Mouse (Mus musculus) heart, embryonic 14.5 days (tissue): Measurements from ENCODE around the gene Olfr228. TPM values are rescaled to one million over a fixed set of nuclear protein-coding genes. Genes with fewer than 3 reads are reported as not detected.
"Not testable (repeated sequence)": the region's sequence is repeated elsewhere in the genome, so short reads cannot be mapped to it uniquely, and the experiment has no call there.

Experiments
- ATAC-seq: fragments of 200-750 bp; cut with Nextera tagmentation; 2 replicates; pipeline ENCODE4 v1.8.0; 2017; ENCODE audit warnings: low read depth, moderate TSS enrichment; ENCODE audit not compliant: insufficient number of reproducible peaks, insufficient read depth, low FRiP score
- H3K27ac ChIP-seq, 2 experiments: fragments of 200-500 bp in 1 of 2; fragments of 300-500 bp in 1 of 2; sonication (generic) in 1 of 2; replicated peaks in 1 of 2; 2 replicates each; pipeline ENCODE4 v1.5.1; 2012 to 2014; ENCODE audit warnings: low read depth in 2 of 2, low read length in 2 of 2, control low read depth in 1 of 2, mild to moderate bottlenecking in 1 of 2, mixed read lengths in 1 of 2; ENCODE audit not compliant: control insufficient read depth in 1 of 2, insufficient read depth in 1 of 2
- H3K27me3 ChIP-seq: fragments of 300-500 bp; sonication (generic); 2 replicates; pipeline ENCODE4 v1.6.1; 2014; ENCODE audit warnings: mild to moderate bottlenecking, low read length, control low read depth; ENCODE audit not compliant: control insufficient read depth, insufficient read depth
- H3K36me3 ChIP-seq: fragments of 300-500 bp; sonication (generic); 2 replicates; pipeline ENCODE4 v1.6.1; 2014; ENCODE audit warnings: mild to moderate bottlenecking, control low read depth, low read length, mixed read lengths; ENCODE audit not compliant: control insufficient read depth, insufficient read depth
- H3K4me1 ChIP-seq, 2 experiments: fragments of 200-500 bp in 1 of 2; fragments of 300-500 bp in 1 of 2; sonication (generic) in 1 of 2; 2 replicates each; pipeline ENCODE4 v1.6.1; 2012 to 2014; ENCODE audit warnings: low read length in 2 of 2, control low read depth in 1 of 2, mixed read lengths in 1 of 2; ENCODE audit not compliant: control insufficient read depth in 2 of 2, insufficient read depth in 2 of 2
- H3K4me2 ChIP-seq: fragments of 300-500 bp; sonication (generic); 2 replicates; pipeline ENCODE4 v1.6.1; 2014; ENCODE audit warnings: mild to moderate bottlenecking, low read length
- H3K4me3 ChIP-seq, 2 experiments: fragments of 200-500 bp in 1 of 2; fragments of 300-500 bp in 1 of 2; sonication (generic) in 1 of 2; 2 replicates each; pipeline ENCODE4 v1.5.1; 2012 to 2014; ENCODE audit warnings: low read length in 2 of 2, mild to moderate bottlenecking in 2 of 2, control low read depth in 1 of 2, low read depth in 1 of 2, moderate library complexity in 1 of 2; ENCODE audit not compliant: control insufficient read depth in 1 of 2, insufficient read depth in 1 of 2
- H3K9ac ChIP-seq: fragments of 300-500 bp; sonication (generic); 2 replicates; pipeline ENCODE4 v1.6.1; 2014; ENCODE audit warnings: mild to moderate bottlenecking, low read length
- H3K9me3 ChIP-seq: fragments of 300-500 bp; sonication (generic); 2 replicates; pipeline ENCODE4 v1.6.1; 2016; ENCODE audit warnings: low read length, control low read depth; ENCODE audit not compliant: control insufficient read depth
- WGBS: fragments of 180-500 bp; shearing (Covaris S2); extraction: QIAGEN DNeasy Blood & Tissue Kit; methylation state at CpG from one replicate; pipeline ENCODE4 v1.1.7; 2014; 5-methylcytosine and 5-hydroxymethylcytosine counted together
- polyA plus RNA-seq: library from polyadenylated mRNA; unstranded; fragments of >200 nt; fragmentation: Nextera tagmentation; extraction: Ambion mirVana; gene quantifications from 2 replicates; pipeline ENCODE4 v1.2.1, GENCODE M21; 2014

Olfr228 gene
- polyA plus RNA-seq = not detected in 2 replicates

DNA sequence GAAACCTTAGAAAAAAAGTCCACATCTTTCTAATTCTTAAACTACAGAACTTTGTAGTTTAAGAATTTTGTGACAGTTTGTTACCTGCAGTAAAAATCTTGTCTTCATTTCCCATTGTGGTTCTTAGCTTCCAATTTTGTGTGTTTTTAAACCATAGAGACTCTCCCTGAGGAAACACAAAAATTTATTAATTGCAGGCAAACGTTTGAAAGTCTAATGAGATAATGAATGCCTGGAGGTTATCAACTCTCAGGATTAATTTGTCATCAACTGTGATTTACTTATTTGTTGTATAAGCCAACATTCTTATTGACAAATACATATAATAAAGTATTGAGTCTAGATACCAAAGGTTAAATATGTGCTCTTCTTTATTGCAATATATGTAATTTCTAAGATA lies at the start of gene Olfr228:
Gene Olfr228, minus strand, starts transcription at position 101 of the 400 bp plus-strand sequence.
- H3K4me2 ChIP-seq = no peak within 1 kb of the TSS
- no peak within 1 kb of the TSS for H3K9ac ChIP-seq
- no peak within 1 kb of the TSS for H3K4me3 ChIP-seq
- ATAC-seq = no peak
- WGBS = 29% methylated on average over 1 of the region's 1 CpGs
- no peaks in the 10 kb centered on the region for H3K36me3 ChIP-seq
- H3K27me3 ChIP-seq = no peaks in the 10 kb centered on the region
- no peaks in the 10 kb centered on the region for H3K4me1 ChIP-seq
- no peak within 1 kb of the TSS for H3K27ac ChIP-seq
- no peaks in the 10 kb centered on the region for H3K9me3 ChIP-seq

DNA sequence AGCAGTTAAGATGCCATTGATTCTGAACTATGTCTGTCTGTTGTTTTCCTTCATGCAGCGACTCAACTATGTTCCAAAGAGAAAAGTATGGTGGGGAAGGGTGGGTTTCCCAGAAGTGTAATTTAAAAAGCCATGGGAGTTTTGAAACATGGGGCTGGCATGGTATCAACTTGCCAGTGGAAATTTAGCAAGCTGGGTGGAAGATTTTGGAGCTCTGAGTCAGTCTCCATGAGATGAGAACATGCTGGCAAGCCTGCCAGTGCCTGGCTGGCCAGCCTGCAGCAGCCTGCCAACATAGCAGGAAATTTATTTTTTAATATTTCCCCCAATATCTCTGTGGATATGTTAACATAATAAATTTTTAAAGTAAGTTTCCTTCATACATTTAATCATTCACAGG lies 43.8 kb upstream of the Olfr228 start:
- Histone ChIP-seq H3K9me3 (no peaks in the 10 kb centered on the region), H3K9ac (no peak overlapping the region), H3K4me3 (no peak overlapping the region), H3K27me3 (no peaks in the 10 kb centered on the region), H3K27ac (no peak overlapping the region), H3K4me1 (no peaks in the 10 kb centered on the region), H3K4me2 (no peak overlapping the region), H3K36me3 (no peaks in the 10 kb centered on the region)
- 72% methylated on average over 1 of the region's 1 CpGs for WGBS
- ATAC-seq = no peak

DNA sequence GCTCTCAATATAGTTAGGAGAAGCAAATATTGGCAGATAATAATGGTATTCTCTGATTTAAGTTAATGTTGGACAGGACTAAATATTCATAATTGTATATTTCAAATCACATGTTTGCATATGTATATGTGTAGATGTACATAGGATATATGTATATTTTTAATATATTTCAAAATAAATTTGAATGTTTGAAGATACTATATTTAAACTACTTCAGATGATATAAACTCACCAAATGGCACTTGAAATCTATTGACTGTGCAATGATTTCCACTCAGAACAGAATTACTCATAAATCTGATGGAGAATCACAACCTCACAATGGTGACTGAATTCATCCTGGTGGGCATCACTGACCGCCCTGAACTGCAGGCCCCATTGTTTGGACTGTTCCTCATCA lies 21.0 kb upstream of the Olfr228 start, which contains the start of gene Olfr1076:
Gene Olfr1076, plus strand, starts transcription at position 301 of the 400 bp plus-strand sequence.
- Histone ChIP-seq H3K27ac (no peak within 1 kb of the TSS), H3K36me3 (no peaks in the 10 kb centered on the region), H3K27me3 (no peaks in the 10 kb centered on the region), H3K4me2 (no peak within 1 kb of the TSS), H3K4me3 (no peak within 1 kb of the TSS), H3K9me3 (no peaks in the 10 kb centered on the region), H3K9ac (no peak within 1 kb of the TSS), H3K4me1 (no peaks in the 10 kb centered on the region)
- WGBS = 66% methylated on average over 1 of the region's 1 CpGs
- no peak for ATAC-seq

DNA sequence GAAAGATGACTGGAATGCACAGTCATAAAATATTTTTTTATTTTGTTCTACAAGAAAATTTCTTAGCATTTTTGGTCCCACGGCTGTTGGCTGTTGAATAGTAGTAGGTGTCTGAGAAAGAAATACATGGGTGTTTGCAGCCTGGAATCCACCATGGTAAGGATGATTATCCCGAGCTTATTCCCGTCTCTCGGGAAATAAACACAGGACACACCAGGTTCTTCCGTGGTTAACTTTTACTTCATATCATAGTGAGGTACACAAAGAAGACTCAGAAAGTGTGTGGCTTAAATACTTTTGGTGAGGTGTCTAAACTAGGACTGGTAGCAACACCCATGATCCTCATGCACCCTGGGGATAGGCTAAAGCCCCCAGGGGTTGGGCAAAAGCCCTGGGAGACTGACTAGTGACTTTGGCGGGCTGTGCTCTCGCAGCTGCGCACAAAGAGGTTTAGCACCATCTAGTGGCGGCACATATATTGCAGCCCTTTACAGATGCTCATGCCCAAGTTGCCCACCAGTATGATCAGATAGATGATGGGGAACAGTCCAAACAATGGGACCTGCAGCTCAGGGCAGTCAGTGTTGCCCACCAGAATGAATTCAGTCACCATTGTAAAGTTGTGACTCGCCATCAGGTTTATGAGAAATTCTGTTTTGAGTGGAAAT lies 22.6 kb downstream of the Olfr228 start:
- Histone ChIP-seq H3K9me3 (no peaks in the 10 kb centered on the region), H3K27me3 (no peaks in the 10 kb centered on the region), H3K4me1 (no peaks in the 10 kb centered on the region), H3K9ac (no peak overlapping the region), H3K4me3 (peak overlapping the region in 1 of 2 experiments; percentile 18; a peak in 1 of 4 replicates), H3K4me2 (peak overlapping the region; percentile 47), H3K36me3 (no peaks in the 10 kb centered on the region), H3K27ac (no peak overlapping the region)
- no peak for ATAC-seq
- WGBS = 31% methylated on average over 10 of the region's 10 CpGs

GRCm38 (mm10) chr2:86460434-86460833 lies 26.8 kb downstream of the Olfr228 start:
- WGBS = 43% methylated on average over 1 of the region's 1 CpGs
- Histone ChIP-seq H3K4me2 (no peak overlapping the region), H3K36me3 (no peaks in the 10 kb centered on the region), H3K27ac (no peak overlapping the region), H3K9me3 (no peaks in the 10 kb centered on the region), H3K4me3 (no peak overlapping the region), H3K27me3 (no peaks in the 10 kb centered on the region), H3K4me1 (no peaks in the 10 kb centered on the region), H3K9ac (no peak overlapping the region)
- ATAC-seq = no peak

GRCm38 (mm10) chr2:86456169-86456568 lies 31.0 kb downstream of the Olfr228 start, which contains the start of gene Olfr1066:
Olfr1066 (minus strand) TSS chr2:86456269.
- H3K4me2 ChIP-seq = no peak within 1 kb of the TSS
- 85% methylated on average over 1 of the region's 1 CpGs for WGBS
- H3K36me3 ChIP-seq = no peaks in the 10 kb centered on the region
- no peak for ATAC-seq
- no peaks in the 10 kb centered on the region for H3K27me3 ChIP-seq
- no peaks in the 10 kb centered on the region for H3K4me1 ChIP-seq
- no peaks in the 10 kb centered on the region for H3K9me3 ChIP-seq
- no peak within 1 kb of the TSS for H3K4me3 ChIP-seq
- H3K9ac ChIP-seq = no peak within 1 kb of the TSS
- H3K27ac ChIP-seq = no peak within 1 kb of the TSS

GRCm38 (mm10) chr2:86450491-86450890 lies 36.7 kb downstream of the Olfr228 start, which contains the start of gene Olfr1065:
Olfr1065 (minus strand) TSS chr2:86450591.
- H3K9ac ChIP-seq, H3K4me2 ChIP-seq, H3K36me3 ChIP-seq, H3K27me3 ChIP-seq, H3K27ac ChIP-seq, ATAC-seq, H3K4me3 ChIP-seq, H3K4me1 ChIP-seq, H3K9me3 ChIP-seq: not testable (repeated sequence)
- WGBS = no CpG with 5 or more reads among the region's 1 CpGs

DNA sequence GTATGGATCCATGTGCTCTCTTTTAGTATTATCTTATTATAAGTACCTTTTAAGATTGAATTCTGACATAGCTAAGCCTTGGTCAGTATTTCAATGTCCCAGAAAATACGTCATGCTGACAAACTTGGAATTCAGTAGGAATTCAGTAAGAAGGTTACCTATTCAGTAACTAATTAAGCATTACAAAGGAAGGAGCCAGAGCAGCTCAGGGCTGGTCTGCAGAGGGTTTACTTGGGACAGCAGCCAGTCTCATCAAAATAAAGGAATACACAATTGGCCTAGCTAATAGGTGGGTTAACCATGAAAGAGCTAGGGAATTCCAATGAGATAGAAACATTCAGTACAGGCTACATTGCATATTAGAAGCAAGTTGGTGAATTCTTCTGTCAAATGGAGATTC lies 45.1 kb downstream of the Olfr228 start:
- H3K9ac ChIP-seq, H3K4me2 ChIP-seq, H3K9me3 ChIP-seq, H3K27me3 ChIP-seq, H3K27ac ChIP-seq, H3K36me3 ChIP-seq, H3K4me3 ChIP-seq, H3K4me1 ChIP-seq, ATAC-seq: not testable (repeated sequence)
- WGBS = 73% methylated on average over 1 of the region's 1 CpGs
